Mouse (Mus musculus) gastrocnemius, postnatal 10 days (tissue): ENCODE data around the gene Olfr642. TPM values are rescaled to one million over a fixed set of nuclear protein-coding genes. Genes with fewer than 3 reads are reported as not detected.

Source experiments
- DNase-seq: peaks from one replicate; pipeline ENCODE4 v3.0.0; 2021; ENCODE audit warnings: mixed read lengths
- long read RNA-seq, 2 experiments: library from polyadenylated mRNA; stranded (forward); transcript quantifications; one replicate each; pipeline ENCODE4 v2.0.0; 2021
- total RNA-seq, 2 experiments: library from RNA; stranded (reverse); gene quantifications; 2 replicates each; pipeline ENCODE4 v1.2.3; 2021

Olfr642 gene
- not detected for total RNA-seq
- long read RNA-seq, experiment 1: 0 reads
- long read RNA-seq, experiment 2: 0 reads

GRCm38 (mm10) chr7:104052566-104052965 lies at the start of gene Olfr642:
Gene Olfr642 (minus strand): TSS chr7:104052666.
- DNase-seq: no peak

- DNase-seq: no peak
Measured at GRCm38 (mm10) chr7:104085365-104085764, 32.9 kb upstream of the Olfr642 start, which contains the start of gene Olfr645. Gene Olfr645 (minus strand): TSS chr7:104085465.

GRCm38 (mm10) chr7:104071769-104072168 lies 19.3 kb upstream of the Olfr642 start, which contains the start of gene Olfr644:
Gene Olfr644 (minus strand): TSS chr7:104071869.
- DNase-seq: no peak

DNA sequence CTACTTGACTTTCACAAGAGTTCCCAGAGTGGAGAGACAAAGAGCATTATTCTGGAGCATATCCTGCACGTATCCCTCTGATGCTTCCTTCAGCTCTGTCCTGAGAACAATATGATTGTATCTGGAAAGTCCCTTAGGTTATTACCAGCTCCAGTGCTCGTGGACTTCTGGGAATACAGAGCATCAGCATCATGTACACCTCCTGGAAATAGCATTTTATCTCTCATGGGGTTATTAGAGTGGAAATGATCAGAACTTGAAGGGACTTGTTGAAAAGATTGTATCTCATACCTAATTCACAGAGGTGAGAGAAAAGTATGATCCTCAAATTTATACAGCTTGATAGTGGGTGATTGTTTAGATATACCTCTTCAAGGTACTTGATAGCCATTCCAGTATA lies 8.9 kb upstream of the Olfr642 start, which contains the start of gene 4930516K23Rik:
Gene 4930516K23Rik (minus strand): TSS at position 101 of the 400 bp plus-strand sequence.
- no peak for DNase-seq

DNA sequence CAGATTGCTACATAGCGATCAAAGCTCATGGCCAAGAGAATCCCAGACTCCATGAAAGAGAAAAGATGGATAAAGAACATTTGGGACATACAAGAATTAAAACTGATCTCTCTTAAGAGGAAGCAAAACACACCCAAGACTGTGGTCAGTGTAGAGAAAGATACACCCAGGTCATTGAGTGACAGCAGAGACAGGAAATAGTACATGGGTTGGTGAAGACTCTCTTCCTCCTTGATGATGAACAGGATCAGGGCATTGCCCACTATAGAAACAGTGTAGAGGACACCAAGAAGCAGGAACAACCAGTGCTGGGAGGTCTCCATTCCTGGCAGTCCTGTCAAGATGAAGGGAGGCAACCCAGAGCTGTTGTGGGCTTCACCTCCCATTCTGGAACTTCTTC lies 6.7 kb upstream of the Olfr642 start:
- no peak for DNase-seq

- DNase-seq: no peak
Measured at GRCm38 (mm10) chr7:104050745-104051144, 1.7 kb downstream of the Olfr642 start.

- no peak for DNase-seq
Measured at GRCm38 (mm10) chr7:104035145-104035544, 17.3 kb downstream of the Olfr642 start, which contains the start of gene Olfr641. Gene Olfr641 (plus strand): TSS chr7:104035445.

DNA sequence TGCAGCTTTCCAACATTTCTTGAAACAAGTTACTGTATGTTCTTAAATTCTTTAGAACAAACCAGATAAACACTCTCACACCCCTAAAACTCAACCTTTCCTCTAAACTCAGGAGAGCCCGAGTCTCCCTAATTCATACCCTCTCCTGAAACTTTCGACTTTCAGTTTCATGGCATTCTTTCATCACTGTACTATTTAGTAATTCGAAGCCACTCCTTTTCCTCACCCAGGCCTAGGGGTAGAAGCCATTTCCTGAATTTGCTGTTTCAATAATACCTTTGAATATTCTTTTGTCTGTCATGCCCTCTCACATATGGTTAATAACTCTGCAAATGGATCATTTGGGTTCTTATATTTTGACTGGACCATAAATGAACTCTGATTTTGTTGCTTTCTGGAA lies 25.5 kb downstream of the Olfr642 start:
- no peak for DNase-seq

DNA sequence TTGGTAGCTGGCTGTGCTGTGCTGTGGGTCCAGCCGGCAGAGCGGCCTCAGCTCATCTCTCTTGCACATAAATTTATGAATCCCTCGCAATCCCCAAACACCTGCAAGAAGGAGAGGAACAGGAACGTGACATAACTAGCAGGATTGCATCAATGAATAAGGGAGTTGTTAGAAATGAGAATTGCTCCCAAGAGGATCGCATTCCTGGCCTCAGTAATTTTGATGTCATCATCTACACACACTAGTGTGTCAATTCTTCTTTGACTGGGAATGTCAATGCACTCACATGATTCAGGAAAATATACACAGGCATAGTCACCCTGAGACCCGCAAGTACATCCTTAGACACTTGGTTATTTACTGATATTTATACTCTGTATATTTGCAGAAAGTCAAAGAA lies 27.0 kb downstream of the Olfr642 start, which contains the start of gene Olfr640:
Gene Olfr640 (minus strand): TSS at position 101 of the 400 bp plus-strand sequence.
- DNase-seq: no peak

DNA sequence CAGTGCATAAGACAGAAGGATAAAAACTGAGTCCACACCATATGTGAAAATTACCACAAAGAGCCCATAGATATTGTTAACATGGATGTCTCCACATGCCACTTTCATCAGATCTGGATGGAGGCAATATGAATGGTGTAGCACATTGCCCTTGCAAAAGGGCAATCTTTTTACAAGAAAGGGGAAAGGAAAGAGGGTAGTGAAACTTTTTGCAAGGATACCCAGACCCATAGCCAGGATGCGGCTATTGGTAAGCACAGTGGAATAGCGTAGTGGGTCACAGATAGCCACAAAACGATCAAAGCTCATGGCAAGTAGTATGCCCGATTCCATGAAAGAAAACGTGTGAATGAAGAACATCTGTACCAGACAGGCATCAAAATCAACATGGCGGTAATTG lies 30.8 kb downstream of the Olfr642 start:
- DNase-seq: no peak

DNA sequence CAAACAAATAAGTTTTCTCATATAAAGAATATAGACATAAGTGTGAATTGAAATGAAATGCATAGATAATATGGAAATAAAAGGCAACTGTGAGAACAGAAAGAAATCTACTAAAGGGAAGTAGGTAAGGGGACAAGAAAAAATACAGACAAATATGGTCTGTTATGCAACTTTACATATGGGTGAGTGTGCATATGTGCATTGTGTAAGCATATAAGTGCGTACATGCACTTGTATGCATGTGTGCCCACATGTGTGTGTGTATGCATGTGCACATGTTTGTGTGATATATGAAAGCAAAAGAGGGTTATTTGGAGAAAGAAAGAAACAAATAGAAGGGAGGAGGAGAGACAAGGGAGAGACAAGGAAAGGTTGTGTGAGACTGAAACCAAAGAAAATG lies 33.5 kb downstream of the Olfr642 start:
- DNase-seq: no peak

- DNase-seq: no peak
Measured at GRCm38 (mm10) chr7:104017203-104017602, 35.3 kb downstream of the Olfr642 start, which contains the start of gene Olfr639. Gene Olfr639 (minus strand): TSS chr7:104017303.

DNA sequence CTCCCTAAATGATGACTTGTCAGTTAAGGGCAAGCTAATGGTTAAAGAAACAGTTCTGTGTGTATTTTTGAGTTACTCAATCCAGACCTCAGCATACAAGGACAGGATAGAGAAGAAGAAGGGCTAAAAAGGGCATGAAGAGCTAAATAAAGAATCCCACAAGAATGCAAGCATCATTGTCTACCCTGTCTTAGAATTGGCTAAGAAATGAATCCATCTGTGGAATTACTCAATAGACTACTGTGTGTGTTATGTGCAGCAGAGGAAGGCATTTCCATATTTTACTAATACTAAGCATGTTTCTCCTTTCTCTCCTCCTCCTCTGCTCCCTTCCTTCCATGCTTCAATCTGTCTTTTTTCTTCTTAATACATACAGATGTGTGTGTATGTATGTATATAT lies 53.3 kb downstream of the Olfr642 start:
- no peak for DNase-seq

DNA sequence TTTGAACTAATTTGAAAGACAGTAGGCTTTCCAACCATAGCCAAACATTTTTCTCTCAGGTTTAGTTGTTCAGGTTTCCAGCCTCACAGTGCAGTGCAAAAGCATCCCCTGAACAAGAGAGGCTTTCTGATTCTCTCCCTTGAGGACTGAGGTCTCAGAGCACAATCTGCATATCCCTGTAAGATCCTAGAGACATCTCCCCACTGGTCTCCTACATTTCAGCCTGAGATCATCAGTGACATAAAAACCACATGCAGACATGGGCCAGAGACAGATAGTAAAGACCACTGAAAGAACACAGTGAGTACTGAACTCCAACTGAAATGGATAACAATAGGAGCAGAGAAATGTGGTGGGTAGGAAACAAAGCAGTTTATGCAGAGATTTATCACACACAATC lies 54.0 kb downstream of the Olfr642 start, which contains the start of gene Olfr638:
Gene Olfr638 (plus strand): TSS at position 301 of the 400 bp plus-strand sequence.
- DNase-seq: no peak

Other genes with a start within 250 kb of the Olfr642 start
- 100 to 1,000 TPM; 105 to 167 TPM for gene Hbb-bt, start 238.7 kb downstream of the Olfr642 start, total RNA-seq
- gene Hbb-bs, start 224.6 kb downstream of the Olfr642 start, total RNA-seq: 1,000 to 10,000 TPM in 1 of 2 experiments, 100 to 1,000 TPM in 1; 926 to 1,441 TPM
- gene Hbb-bh2, start 212.1 kb downstream of the Olfr642 start, total RNA-seq: not detected
- gene Hbb-bh1, start 209.5 kb downstream of the Olfr642 start, total RNA-seq: not detected
- gene Hbb-y, start 199.4 kb downstream of the Olfr642 start, total RNA-seq: not detected
- not detected for gene Olfr66, start 166.4 kb downstream of the Olfr642 start, total RNA-seq
- gene Olfr64, start 158.2 kb downstream of the Olfr642 start, total RNA-seq: not detected
- gene Olfr65, start 149.2 kb downstream of the Olfr642 start, total RNA-seq: not detected
- gene Olfr631, start 123.8 kb downstream of the Olfr642 start, total RNA-seq: not detected
- not detected for gene Olfr632, start 118.3 kb downstream of the Olfr642 start, total RNA-seq
- not detected for gene Olfr633, start 108.2 kb downstream of the Olfr642 start, total RNA-seq
- not detected for gene Olfr635, start 81.5 kb downstream of the Olfr642 start, total RNA-seq
- gene Olfr638, start 53.9 kb downstream of the Olfr642 start, total RNA-seq: not detected
- gene Olfr639, start 35.4 kb downstream of the Olfr642 start, total RNA-seq: under 1 TPM; 0.02 to 0.05 TPM
- not detected for gene Olfr640, start 27.1 kb downstream of the Olfr642 start, total RNA-seq
- gene Olfr641, start 17.2 kb downstream of the Olfr642 start, total RNA-seq: not detected
- gene 4930516K23Rik, start 8.8 kb upstream of the Olfr642 start, total RNA-seq: not detected
- not detected for gene Olfr644, start 19.2 kb upstream of the Olfr642 start, total RNA-seq
- gene Olfr645, start 32.8 kb upstream of the Olfr642 start, total RNA-seq: not detected
- not detected for gene Olfr646, start 52.2 kb upstream of the Olfr642 start, total RNA-seq
- gene Ubqln5, start 77.2 kb upstream of the Olfr642 start, total RNA-seq: not detected
- gene Olfr643, start 84.7 kb upstream of the Olfr642 start, total RNA-seq: not detected
- not detected for gene Ubqln3, start 90.6 kb upstream of the Olfr642 start, total RNA-seq
- not detected for gene Ubqlnl, start 97.9 kb upstream of the Olfr642 start, total RNA-seq
- not detected for gene Olfm5, start 112.2 kb upstream of the Olfr642 start, total RNA-seq
- gene Olfr648, start 130.7 kb upstream of the Olfr642 start, total RNA-seq: not detected
- not detected for gene Olfr649, start 143.3 kb upstream of the Olfr642 start, total RNA-seq
- under 1 TPM; 0.32 to 0.61 TPM for gene Trim6, start 166.1 kb upstream of the Olfr642 start, total RNA-seq
- gene Trim34a, start 191.8 kb upstream of the Olfr642 start, total RNA-seq: 1 to 10 TPM; 1.6 to 1.9 TPM
- gene Trim5, start 235.4 kb upstream of the Olfr642 start, total RNA-seq: 1 to 10 TPM in 1 of 2 experiments, under 1 TPM in 1; 0.92 to 1.1 TPM